Mouse (Mus musculus) MEL (cell line): Measurements from ENCODE around the gene Pik3ca.

ENCODE experiments used
- JUND ChIP-seq: IDR thresholded peaks from 2 replicates; pipeline ENCODE4 v1.6.1; 2011; ENCODE audit warnings: low read depth, mild to moderate bottlenecking, improper control_type of control experiment, low read length
- POLR2A ChIP-seq, 2 experiments: IDR thresholded peaks; 2 replicates each; pipeline ENCODE4 v1.6.1; 2011 to 2012; ENCODE audit warnings: low read length in 2 of 2, mild to moderate bottlenecking in 2 of 2, control low read depth in 1 of 2, improper control_type of control experiment in 1 of 2, low read depth in 1 of 2, moderate library complexity in 1 of 2; ENCODE audit not compliant: control insufficient read depth in 1 of 2, insufficient read depth in 1 of 2, poor library complexity in 1 of 2

GRCm38 (mm10) chr3:32405699-32406098 lies 8.2 kb downstream of the Pik3ca start:
- TF ChIP-seq JUND: no peak
- no peak for TF ChIP-seq POLR2A (IDR thresholded peaks at IDR 0.05; ENCODE audit: control insufficient read depth in 1 of 2, insufficient read depth in 1 of 2, low read depth in 1 of 2, low read length in 2 of 2, poor library complexity in 1 of 2)
